Mouse (Mus musculus): ENCODE data around the gene Taz.

GRCm38 (mm10) chrX:74304867-74305700, 23.4 kb downstream of the Taz start, which contains the start of gene Gdi1:
- TF ChIP-seq CTCF (IDR thresholded peaks at IDR 0.05; ENCODE audit: low read depth, low read length): no peak
- TF ChIP-seq POLR2A (IDR thresholded peaks at IDR 0.05; ENCODE audit: insufficient read depth, low read length): peak; percentile 75
